Mouse (Mus musculus): Measurements from ENCODE around the gene Nphp4.
A peak's percentile ranks its signal among the peaks of the same experiment; 100 is the strongest.

Nphp4 gene

GRCm38 (mm10) chr4:152476427-152477023 lies at the start of gene Nphp4:
Gene Nphp4, plus strand, starts transcription at chr4:152476706.
- DNase-seq (ENCODE audit: low read depth, low spot score): peak; percentile 63

GRCm38 (mm10) chr4:152428259-152428658 lies 48.2 kb upstream of the Nphp4 start:
- peak; percentile 75 for DNase-seq (ENCODE audit: low read depth, low spot score)

GRCm38 (mm10) chr4:152432308-152432707 lies 44.2 kb upstream of the Nphp4 start:
- DNase-seq (ENCODE audit: low read depth, low spot score): peak; percentile 67

- DNase-seq (ENCODE audit: low read depth, low spot score): peak; percentile 96
Measured at GRCm38 (mm10) chr4:152434836-152435235, 41.7 kb upstream of the Nphp4 start.

- peak; percentile 82 for DNase-seq (ENCODE audit: low read depth, low spot score)
Measured at GRCm38 (mm10) chr4:152435255-152435654, 41.3 kb upstream of the Nphp4 start.

GRCm38 (mm10) chr4:152440882-152441281 lies 35.6 kb upstream of the Nphp4 start:
- DNase-seq (ENCODE audit: low read depth, low spot score): no peak

- no peak for DNase-seq (ENCODE audit: low read depth, low spot score)
Measured at GRCm38 (mm10) chr4:152441536-152441935, 35.0 kb upstream of the Nphp4 start.

- peak; percentile 39 for DNase-seq (ENCODE audit: low read depth, low spot score)
Measured at GRCm38 (mm10) chr4:152446178-152446577, 30.3 kb upstream of the Nphp4 start.

GRCm38 (mm10) chr4:152447731-152448665 lies 28.5 kb upstream of the Nphp4 start:
- DNase-seq (ENCODE audit: low read depth, low spot score): peak; percentile 84

GRCm38 (mm10) chr4:152448666-152449018 lies 27.9 kb upstream of the Nphp4 start:
- DNase-seq (ENCODE audit: low read depth, low spot score): peak; percentile 41

- no peak for DNase-seq (ENCODE audit: low read depth, low spot score)
Measured at GRCm38 (mm10) chr4:152451371-152451770, 25.1 kb upstream of the Nphp4 start.

- peak; percentile 94 for DNase-seq (ENCODE audit: low read depth, low spot score)
Measured at GRCm38 (mm10) chr4:152453079-152453478, 23.4 kb upstream of the Nphp4 start.

GRCm38 (mm10) chr4:152454153-152454552 lies 22.4 kb upstream of the Nphp4 start:
- peak; percentile 50 for DNase-seq (ENCODE audit: low read depth, low spot score)

- peak; percentile 93 for DNase-seq (ENCODE audit: low read depth, low spot score)
Measured at GRCm38 (mm10) chr4:152456609-152457008, 19.9 kb upstream of the Nphp4 start.

- DNase-seq (ENCODE audit: low read depth, low spot score): no peak
Measured at GRCm38 (mm10) chr4:152457673-152458072, 18.8 kb upstream of the Nphp4 start.

- peak; percentile 60 for DNase-seq (ENCODE audit: low read depth, low spot score)
Measured at GRCm38 (mm10) chr4:152462516-152462915, 14.0 kb upstream of the Nphp4 start.

- DNase-seq (ENCODE audit: low read depth, low spot score): no peak
Measured at GRCm38 (mm10) chr4:152463147-152463546, 13.4 kb upstream of the Nphp4 start.

- DNase-seq (ENCODE audit: low read depth, low spot score): peak; percentile 76
Measured at GRCm38 (mm10) chr4:152465116-152465515, 11.4 kb upstream of the Nphp4 start.

- peak; percentile 73 for DNase-seq (ENCODE audit: low read depth, low spot score)
Measured at GRCm38 (mm10) chr4:152466601-152467000, 9.9 kb upstream of the Nphp4 start.

- peak; percentile 75 for DNase-seq (ENCODE audit: low read depth, low spot score)
Measured at GRCm38 (mm10) chr4:152467951-152468350, 8.6 kb upstream of the Nphp4 start.

- no peak for DNase-seq (ENCODE audit: low read depth, low spot score)
Measured at GRCm38 (mm10) chr4:152475941-152476340, 565 bp upstream of the Nphp4 start.

GRCm38 (mm10) chr4:152477106-152477465 lies 580 bp downstream of the Nphp4 start:
- DNase-seq (ENCODE audit: low read depth, low spot score): no peak
